Mouse (Mus musculus): Measurements from ENCODE around the gene Naip6. TPM values are rescaled to one million over a fixed set of nuclear protein-coding genes. Genes with fewer than 3 reads are reported as not detected.
A peak's percentile ranks its signal among the peaks of the same experiment; 100 is the strongest.
"Not testable (repeated sequence)": the region's sequence is repeated elsewhere in the genome, so short reads cannot be mapped to it uniquely, and the experiment has no call there.

The Naip6 gene
- polyA plus RNA-seq (2012; ENCODE audit: insufficient read depth, low replicate concordance) = 0.31 TPM in 1 of 2 replicates, not detected in the other

- not testable (repeated sequence) for H3K36me3 ChIP-seq (replicated peaks; ENCODE audit: low read length); H3K4me3 ChIP-seq (replicated peaks); H3K9me3 ChIP-seq
Measured at GRCm38 (mm10) chr13:100317256-100317893, at the start of gene Naip6. Naip6 (minus strand) TSS chr13:100317674.

GRCm38 (mm10) chr13:100352315-100352714, 34.8 kb upstream of the Naip6 start:
- H3K4me3 ChIP-seq (replicated peaks); H3K27me3 ChIP-seq (replicated peaks); H3K9me3 ChIP-seq; H3K36me3 ChIP-seq (replicated peaks; ENCODE audit: low read length); H3K4me1 ChIP-seq: not testable (repeated sequence)

More at GRCm38 (mm10) chr13:100317256-100317893, at the start of gene Naip6:
- H3K27me3 ChIP-seq (replicated peaks); H3K4me1 ChIP-seq: not testable (repeated sequence)

GRCm38 (mm10) chr13:100349510-100350173, 32.2 kb upstream of the Naip6 start:
- H3K9me3 ChIP-seq; H3K4me3 ChIP-seq (replicated peaks); H3K4me1 ChIP-seq; H3K36me3 ChIP-seq (replicated peaks; ENCODE audit: low read length); H3K27me3 ChIP-seq (replicated peaks): not testable (repeated sequence)

- H3K4me1 ChIP-seq = no peaks in the 10 kb centered on the region
- TF ChIP-seq GATA1 (IDR thresholded peaks at IDR 0.05; ENCODE audit: borderline replicate concordance, low read length) (no peak), FLI1 (IDR thresholded peaks at IDR 0.05; ENCODE audit: low read length) (no peak)
Measured at GRCm38 (mm10) chr13:100341822-100342221, 24.3 kb upstream of the Naip6 start.

GRCm38 (mm10) chr13:100331728-100332127, 14.3 kb upstream of the Naip6 start:
- H3K4me1 ChIP-seq; H3K27me3 ChIP-seq (replicated peaks); H3K9me3 ChIP-seq; H3K4me3 ChIP-seq (replicated peaks); H3K36me3 ChIP-seq (replicated peaks; ENCODE audit: low read length): not testable (repeated sequence)

More at GRCm38 (mm10) chr13:100341822-100342221, 24.3 kb upstream of the Naip6 start:
- Histone ChIP-seq H3K27me3 (replicated peaks) (no peaks in the 10 kb centered on the region), H3K4me3 (replicated peaks) (no peak overlapping the region), H3K36me3 (replicated peaks; ENCODE audit: low read length) (no peaks in the 10 kb centered on the region), H3K9me3 (no peaks in the 10 kb centered on the region)

- H3K27me3 ChIP-seq (replicated peaks); H3K9me3 ChIP-seq; H3K4me3 ChIP-seq (replicated peaks); H3K36me3 ChIP-seq (replicated peaks; ENCODE audit: low read length); H3K4me1 ChIP-seq: not testable (repeated sequence)
Measured at GRCm38 (mm10) chr13:100328899-100329298, 11.4 kb upstream of the Naip6 start.

GRCm38 (mm10) chr13:100328029-100328428, 10.6 kb upstream of the Naip6 start:
- H3K36me3 ChIP-seq (replicated peaks; ENCODE audit: low read length); H3K4me1 ChIP-seq; H3K27me3 ChIP-seq (replicated peaks); H3K9me3 ChIP-seq; H3K4me3 ChIP-seq (replicated peaks): not testable (repeated sequence)

- H3K4me3 ChIP-seq (replicated peaks); H3K27me3 ChIP-seq (replicated peaks); H3K4me1 ChIP-seq; H3K36me3 ChIP-seq (replicated peaks; ENCODE audit: low read length); H3K9me3 ChIP-seq: not testable (repeated sequence)
Measured at GRCm38 (mm10) chr13:100322266-100322837, 4.9 kb upstream of the Naip6 start.

GRCm38 (mm10) chr13:100284611-100285010, 32.9 kb downstream of the Naip6 start:
- H3K4me1 ChIP-seq = no peaks in the 10 kb centered on the region

GRCm38 (mm10) chr13:100271474-100272132, 45.9 kb downstream of the Naip6 start:
- not testable (repeated sequence) for H3K36me3 ChIP-seq (replicated peaks; ENCODE audit: low read length); H3K4me3 ChIP-seq (replicated peaks); H3K27me3 ChIP-seq (replicated peaks)

More at GRCm38 (mm10) chr13:100284611-100285010, 32.9 kb downstream of the Naip6 start:
- Histone ChIP-seq H3K27me3 (replicated peaks) (no peaks in the 10 kb centered on the region), H3K36me3 (replicated peaks; ENCODE audit: low read length) (peaks cover 16% of the 10 kb centered on the region), H3K9me3 (no peaks in the 10 kb centered on the region), H3K4me3 (replicated peaks) (no peak overlapping the region)
- TF ChIP-seq GATA1 (IDR thresholded peaks at IDR 0.05; ENCODE audit: borderline replicate concordance, low read length) (no peak), FLI1 (IDR thresholded peaks at IDR 0.05; ENCODE audit: low read length) (no peak)

GRCm38 (mm10) chr13:100256996-100257395, 60.5 kb downstream of the Naip6 start:
- H3K4me1 ChIP-seq; H3K4me3 ChIP-seq (replicated peaks); H3K9me3 ChIP-seq; H3K36me3 ChIP-seq (replicated peaks; ENCODE audit: low read length); H3K27me3 ChIP-seq (replicated peaks): not testable (repeated sequence)

More at GRCm38 (mm10) chr13:100271474-100272132, 45.9 kb downstream of the Naip6 start:
- not testable (repeated sequence) for H3K9me3 ChIP-seq, H3K4me1 ChIP-seq

GRCm38 (mm10) chr13:100255925-100256324, 61.5 kb downstream of the Naip6 start:
- not testable (repeated sequence) for H3K27me3 ChIP-seq (replicated peaks); H3K4me3 ChIP-seq (replicated peaks); H3K9me3 ChIP-seq; H3K4me1 ChIP-seq; H3K36me3 ChIP-seq (replicated peaks; ENCODE audit: low read length)

- not testable (repeated sequence) for H3K36me3 ChIP-seq (replicated peaks; ENCODE audit: low read length); H3K27me3 ChIP-seq (replicated peaks); H3K4me1 ChIP-seq; H3K4me3 ChIP-seq (replicated peaks); H3K9me3 ChIP-seq
Measured at GRCm38 (mm10) chr13:100251897-100252296, 65.6 kb downstream of the Naip6 start.

GRCm38 (mm10) chr13:100246896-100247519, 70.5 kb downstream of the Naip6 start:
- H3K4me3 ChIP-seq (replicated peaks) = peak overlapping the region; percentile 87
- not testable (repeated sequence) for H3K36me3 ChIP-seq (replicated peaks; ENCODE audit: low read length); H3K4me1 ChIP-seq; H3K27me3 ChIP-seq (replicated peaks); H3K9me3 ChIP-seq

- not testable (repeated sequence) for H3K9me3 ChIP-seq; H3K36me3 ChIP-seq (replicated peaks; ENCODE audit: low read length); H3K27me3 ChIP-seq (replicated peaks); H3K4me1 ChIP-seq
- peak within 1 kb of the TSS; percentile 87 for H3K4me3 ChIP-seq (replicated peaks)
Measured at GRCm38 (mm10) chr13:100246223-100246622, 71.3 kb downstream of the Naip6 start, which contains the start of gene Naip5. Naip5 (minus strand) TSS chr13:100246323.
